Mouse (Mus musculus): ENCODE measurements around the gene Nanp. TPM values are rescaled to one million over a fixed set of nuclear protein-coding genes. Genes with fewer than 3 reads are reported as not detected.

The Nanp gene
- polyA plus RNA-seq, 1 experiment from 2014 or later: 38.3 TPM

DNA sequence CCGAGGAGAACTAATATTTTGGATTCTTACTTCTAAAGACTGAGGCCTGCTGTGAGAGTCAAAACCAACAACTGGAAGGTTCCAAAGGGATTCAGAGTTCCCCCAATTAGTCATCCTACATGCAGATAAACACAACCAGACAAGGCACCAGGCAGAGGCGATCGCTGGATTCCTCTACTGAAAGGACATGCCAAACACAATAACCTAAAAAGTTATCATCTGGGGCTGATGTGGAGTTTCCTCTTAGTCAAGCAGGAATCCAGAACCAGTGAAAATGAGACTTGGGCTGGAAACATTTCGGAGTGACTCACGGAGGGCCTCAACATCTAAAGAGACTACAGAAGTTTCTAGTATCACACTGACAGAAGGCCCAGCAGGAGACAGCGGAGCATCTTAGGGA lies 35.4 kb downstream of the Nanp start:
- DNase-seq (ENCODE audit: low spot score): no peak
- Histone ChIP-seq H3K9me3 (replicated peaks; ENCODE audit: control insufficient read depth, low read length) (no peaks in the 10 kb centered on the region), H3K36me3 (ENCODE audit: control insufficient read depth, insufficient read depth, low read length) (no peaks in the 10 kb centered on the region), H3K4me2 (ENCODE audit: low read length) (no peak overlapping the region), H3K4me1 (ENCODE audit: control insufficient read depth, insufficient read depth, low read length) (peaks cover 8% of the 10 kb centered on the region), H3K27me3 (replicated peaks; ENCODE audit: control insufficient read depth, insufficient read depth, low read length) (no peaks in the 10 kb centered on the region), H3K4me3 (ENCODE audit: low read depth, low read length) (no peak overlapping the region), H3K9ac (ENCODE audit: low read length) (no peak overlapping the region), H3K27ac (ENCODE audit: low read depth, low read length) (no peak overlapping the region)
- no peak for ATAC-seq
- WGBS: 85% methylated on average over 6 of the region's 6 CpGs

DNA sequence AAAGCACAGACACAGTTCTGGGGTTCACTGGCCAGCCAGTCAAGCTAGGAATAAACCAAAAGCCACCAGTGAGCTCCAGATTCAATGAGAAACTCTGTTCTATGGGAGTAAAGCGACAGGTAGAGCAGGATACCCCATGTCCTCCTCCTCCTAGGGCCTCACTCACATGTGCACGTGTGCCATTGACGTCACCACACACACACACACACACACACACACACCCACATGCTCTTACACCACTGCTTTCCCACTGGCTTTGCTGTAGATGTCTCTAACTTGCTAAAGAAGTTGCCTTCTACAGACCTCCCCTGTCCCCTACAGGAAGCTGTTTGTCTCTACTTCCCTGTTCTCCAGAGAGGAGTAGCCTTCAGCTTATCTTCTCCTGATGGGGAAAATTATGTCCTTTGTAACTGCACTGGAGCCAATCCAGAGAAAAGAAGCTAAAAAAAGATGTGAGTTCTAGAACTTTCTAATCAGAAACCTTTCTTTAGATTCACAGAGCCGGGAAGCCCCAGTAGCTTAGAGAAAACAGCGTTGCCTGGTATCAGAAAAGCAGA lies 37.5 kb downstream of the Nanp start:
- Histone ChIP-seq H3K36me3 (ENCODE audit: control insufficient read depth, insufficient read depth, low read length) (no peaks in the 10 kb centered on the region), H3K27ac (ENCODE audit: low read depth, low read length) (no peak overlapping the region), H3K4me2 (ENCODE audit: low read length) (no peak overlapping the region), H3K4me3 (ENCODE audit: low read depth, low read length) (no peak overlapping the region), H3K4me1 (ENCODE audit: control insufficient read depth, insufficient read depth, low read length) (no peaks in the 10 kb centered on the region; the same call in 1 of the 2 replicates), H3K9me3 (replicated peaks; ENCODE audit: control insufficient read depth, low read length) (no peaks in the 10 kb centered on the region), H3K27me3 (replicated peaks; ENCODE audit: control insufficient read depth, insufficient read depth, low read length) (no peaks in the 10 kb centered on the region), H3K9ac (ENCODE audit: low read length) (no peak overlapping the region)
- ATAC-seq (no peak), DNase-seq (ENCODE audit: low spot score) (no peak)
- WGBS: 90% methylated on average over 5 of the region's 5 CpGs

DNA sequence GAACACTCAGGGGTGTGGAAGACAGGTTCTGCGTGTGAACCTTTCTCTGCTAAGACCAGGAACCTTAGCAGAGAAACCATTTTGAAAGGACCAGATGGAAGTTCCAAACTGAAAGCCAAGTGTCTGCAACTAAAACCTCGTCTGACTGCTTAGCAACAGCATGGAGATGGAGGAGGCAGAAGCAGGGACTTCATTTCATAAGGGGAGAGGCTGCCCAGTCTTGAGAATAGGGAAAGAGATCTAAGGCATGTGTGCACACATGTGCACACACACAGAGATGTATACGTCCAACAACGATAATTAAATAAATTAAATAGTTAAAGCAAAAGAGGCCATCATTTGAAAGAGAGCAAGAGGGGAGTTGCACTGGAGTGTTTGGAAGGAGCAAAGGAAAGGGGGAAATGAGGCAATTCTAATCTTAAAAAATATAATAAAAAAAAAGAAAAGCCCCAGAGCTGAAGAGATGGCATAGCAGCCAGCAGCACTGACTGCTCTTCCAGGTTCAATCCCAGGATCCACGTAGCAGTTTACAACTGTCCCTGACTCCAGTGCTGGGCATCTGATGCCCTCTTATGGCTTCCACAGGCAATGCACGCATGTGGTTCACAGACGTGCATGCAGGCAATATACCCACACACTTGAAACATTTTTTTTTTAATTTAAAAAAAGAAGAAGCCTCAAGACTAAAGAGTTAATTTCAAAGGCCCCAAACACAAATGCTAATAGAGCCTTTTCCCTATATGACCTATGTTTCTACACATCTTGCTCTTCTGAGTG lies 38.6 kb downstream of the Nanp start:
- Histone ChIP-seq H3K4me1 (ENCODE audit: control insufficient read depth, insufficient read depth, low read length) (no peaks in the 10 kb centered on the region), H3K27ac (ENCODE audit: low read depth, low read length) (no peak overlapping the region), H3K27me3 (replicated peaks; ENCODE audit: control insufficient read depth, insufficient read depth, low read length) (no peaks in the 10 kb centered on the region), H3K9me3 (replicated peaks; ENCODE audit: control insufficient read depth, low read length) (no peaks in the 10 kb centered on the region), H3K4me2 (ENCODE audit: low read length) (no peak overlapping the region), H3K4me3 (ENCODE audit: low read depth, low read length) (no peak overlapping the region), H3K9ac (ENCODE audit: low read length) (no peak overlapping the region), H3K36me3 (ENCODE audit: control insufficient read depth, insufficient read depth, low read length) (no peaks in the 10 kb centered on the region)
- WGBS: 46% methylated on average over 7 of the region's 7 CpGs
- ATAC-seq (peak; percentile 79), DNase-seq (ENCODE audit: low spot score) (peak; percentile 75)

DNA sequence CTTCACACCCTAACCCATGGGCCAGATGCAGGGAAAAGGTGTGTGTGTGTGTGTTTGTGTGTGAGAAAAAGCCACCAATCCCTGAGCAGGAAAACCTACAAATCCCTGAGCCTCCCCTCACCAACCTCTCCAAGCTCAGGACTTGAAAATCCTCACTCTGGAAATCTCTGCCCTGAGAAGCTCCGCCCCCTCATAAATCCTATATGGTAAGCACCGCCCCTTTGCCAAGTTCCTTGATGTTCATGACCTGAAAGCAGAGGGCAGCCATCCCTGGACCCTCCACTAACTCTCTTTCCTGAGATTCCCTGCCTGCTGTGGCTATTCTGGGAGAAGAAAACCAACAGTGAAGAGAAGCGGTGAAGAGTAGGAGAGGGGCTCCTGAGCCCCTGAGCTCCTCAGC lies 40.2 kb downstream of the Nanp start:
- ATAC-seq (no peak), DNase-seq (ENCODE audit: low spot score) (no peak)
- H3K9ac ChIP-seq (ENCODE audit: low read length): no peak overlapping the region
- H3K4me1 ChIP-seq (ENCODE audit: control insufficient read depth, insufficient read depth, low read length): no peaks in the 10 kb centered on the region
- no peak overlapping the region for H3K4me3 ChIP-seq (ENCODE audit: low read depth, low read length)
- no peak overlapping the region for H3K27ac ChIP-seq (ENCODE audit: low read depth, low read length)
- no peak overlapping the region for H3K4me2 ChIP-seq (ENCODE audit: low read length)
- no peaks in the 10 kb centered on the region for H3K36me3 ChIP-seq (ENCODE audit: control insufficient read depth, insufficient read depth, low read length)
- H3K9me3 ChIP-seq (replicated peaks; ENCODE audit: control insufficient read depth, low read length): no peaks in the 10 kb centered on the region
- WGBS: 68% methylated on average over 3 of the region's 3 CpGs
- no peaks in the 10 kb centered on the region for H3K27me3 ChIP-seq (replicated peaks; ENCODE audit: control insufficient read depth, insufficient read depth, low read length)

DNA sequence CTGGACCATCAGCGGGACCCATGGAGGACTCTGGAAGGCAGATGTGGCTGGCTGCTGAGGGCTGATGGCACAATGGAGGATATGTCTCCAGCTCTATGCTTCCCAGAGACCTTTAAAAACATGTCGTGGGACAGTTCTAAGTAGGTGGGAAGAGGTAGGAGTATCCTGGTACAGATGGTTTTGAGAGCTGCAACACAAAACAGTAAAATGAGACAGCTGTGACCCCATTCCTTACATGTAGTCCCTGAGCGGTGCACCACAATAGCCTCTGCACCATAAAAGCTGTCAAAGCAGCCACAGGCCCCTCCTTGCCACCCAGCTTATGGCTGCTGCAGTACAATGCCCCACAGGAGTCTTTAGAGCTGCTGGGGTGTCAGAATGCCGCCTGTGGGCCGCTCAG lies 41.6 kb downstream of the Nanp start:
- no peak overlapping the region for H3K4me2 ChIP-seq (ENCODE audit: low read length)
- WGBS: 56% methylated on average over 5 of the region's 5 CpGs
- no peak overlapping the region for H3K9ac ChIP-seq (ENCODE audit: low read length)
- ATAC-seq (no peak), DNase-seq (ENCODE audit: low spot score) (no peak)
- no peaks in the 10 kb centered on the region for H3K27me3 ChIP-seq (replicated peaks; ENCODE audit: control insufficient read depth, insufficient read depth, low read length)
- H3K36me3 ChIP-seq (ENCODE audit: control insufficient read depth, insufficient read depth, low read length): no peaks in the 10 kb centered on the region
- no peak overlapping the region for H3K4me3 ChIP-seq (ENCODE audit: low read depth, low read length)
- H3K4me1 ChIP-seq (ENCODE audit: control insufficient read depth, insufficient read depth, low read length): no peaks in the 10 kb centered on the region
- no peaks in the 10 kb centered on the region for H3K9me3 ChIP-seq (replicated peaks; ENCODE audit: control insufficient read depth, low read length)
- H3K27ac ChIP-seq (ENCODE audit: low read depth, low read length): no peak overlapping the region

DNA sequence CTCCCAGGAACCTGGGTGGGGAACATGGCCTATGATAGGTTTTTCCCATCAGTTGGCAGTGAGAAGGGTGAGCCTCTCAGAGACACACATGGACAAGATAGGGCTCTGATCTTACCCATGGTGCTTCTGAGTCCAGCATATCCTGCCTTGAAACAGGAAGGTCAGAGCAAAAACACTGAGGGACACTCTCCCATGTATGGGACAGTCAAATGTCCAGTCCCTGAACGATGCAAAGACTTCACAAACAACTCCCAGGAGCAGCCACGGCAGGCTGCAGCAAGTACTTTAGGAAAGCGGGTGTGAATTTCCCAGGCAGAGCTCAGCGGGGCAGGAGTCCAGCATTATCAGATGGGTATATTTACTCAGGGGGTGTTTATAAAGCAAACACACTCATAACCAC lies 43.9 kb downstream of the Nanp start:
- no peaks in the 10 kb centered on the region for H3K36me3 ChIP-seq (ENCODE audit: control insufficient read depth, insufficient read depth, low read length)
- WGBS: 89% methylated on average over 4 of the region's 4 CpGs
- H3K4me2 ChIP-seq (ENCODE audit: low read length): no peak overlapping the region
- no peak for DNase-seq (ENCODE audit: low spot score)
- H3K9me3 ChIP-seq (replicated peaks; ENCODE audit: control insufficient read depth, low read length): no peaks in the 10 kb centered on the region
- no peaks in the 10 kb centered on the region for H3K4me1 ChIP-seq (ENCODE audit: control insufficient read depth, insufficient read depth, low read length)
- H3K9ac ChIP-seq (ENCODE audit: low read length): no peak overlapping the region
- no peak for ATAC-seq
- no peaks in the 10 kb centered on the region for H3K27me3 ChIP-seq (replicated peaks; ENCODE audit: control insufficient read depth, insufficient read depth, low read length)
- H3K4me3 ChIP-seq (ENCODE audit: low read depth, low read length): no peak overlapping the region
- no peak overlapping the region for H3K27ac ChIP-seq (ENCODE audit: low read depth, low read length)

DNA sequence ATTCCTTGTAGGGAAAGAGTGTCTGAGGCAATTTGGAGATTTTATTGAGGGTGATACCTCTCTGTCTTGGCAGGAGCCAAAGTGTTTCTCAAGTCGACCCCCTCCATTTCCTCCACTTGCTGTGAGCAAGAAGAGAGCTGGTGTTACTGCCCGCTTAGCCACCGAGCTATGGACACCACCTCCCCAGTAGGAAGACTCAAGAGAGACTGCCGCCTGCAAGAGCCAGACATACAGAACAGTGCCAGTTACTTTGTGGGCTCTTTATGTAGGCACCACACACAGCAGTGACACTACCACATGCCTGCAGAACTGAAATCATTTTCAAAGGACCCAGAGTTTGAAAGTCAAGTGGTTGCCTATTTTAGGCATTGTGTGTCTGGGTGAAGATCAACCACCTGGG lies 48.1 kb downstream of the Nanp start:
- no peak for DNase-seq (ENCODE audit: low spot score)
- no peaks in the 10 kb centered on the region for H3K4me1 ChIP-seq (ENCODE audit: control insufficient read depth, insufficient read depth, low read length)
- no peak overlapping the region for H3K4me2 ChIP-seq (ENCODE audit: low read length)
- no peaks in the 10 kb centered on the region for H3K9me3 ChIP-seq (replicated peaks; ENCODE audit: control insufficient read depth, low read length)
- no peaks in the 10 kb centered on the region for H3K36me3 ChIP-seq (ENCODE audit: control insufficient read depth, insufficient read depth, low read length)
- no peaks in the 10 kb centered on the region for H3K27me3 ChIP-seq (replicated peaks; ENCODE audit: control insufficient read depth, insufficient read depth, low read length)
- H3K4me3 ChIP-seq (ENCODE audit: low read depth, low read length): no peak overlapping the region
- WGBS: 85% methylated on average over 4 of the region's 4 CpGs
- no peak for ATAC-seq
- no peak overlapping the region for H3K9ac ChIP-seq (ENCODE audit: low read length)
- no peak overlapping the region for H3K27ac ChIP-seq (ENCODE audit: low read depth, low read length)

DNA sequence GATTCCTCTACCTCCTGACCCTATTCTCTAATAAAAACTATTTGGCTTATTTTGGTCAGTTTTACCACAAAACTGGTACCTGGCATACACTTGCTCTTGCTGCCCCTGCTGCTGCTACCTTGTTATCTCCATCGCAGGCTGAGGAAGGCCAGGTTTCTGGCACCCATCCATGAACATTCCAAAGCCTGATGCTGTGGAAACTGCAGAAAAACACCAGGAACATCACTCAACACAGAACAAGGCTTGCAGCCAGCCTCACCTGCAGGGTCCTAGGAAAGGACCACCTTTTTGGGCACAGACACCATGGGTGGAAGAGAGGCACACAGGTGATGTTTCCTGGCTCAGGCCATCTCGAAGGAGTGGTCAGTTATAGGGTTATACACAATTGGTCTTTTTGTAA lies 48.7 kb downstream of the Nanp start:
- Histone ChIP-seq H3K36me3 (ENCODE audit: control insufficient read depth, insufficient read depth, low read length) (no peaks in the 10 kb centered on the region), H3K9ac (ENCODE audit: low read length) (no peak overlapping the region), H3K4me3 (ENCODE audit: low read depth, low read length) (no peak overlapping the region), H3K27me3 (replicated peaks; ENCODE audit: control insufficient read depth, insufficient read depth, low read length) (no peaks in the 10 kb centered on the region), H3K4me1 (ENCODE audit: control insufficient read depth, insufficient read depth, low read length) (no peaks in the 10 kb centered on the region), H3K27ac (ENCODE audit: low read depth, low read length) (no peak overlapping the region), H3K9me3 (replicated peaks; ENCODE audit: control insufficient read depth, low read length) (no peaks in the 10 kb centered on the region), H3K4me2 (ENCODE audit: low read length) (no peak overlapping the region)
- 76% methylated on average over 2 of the region's 2 CpGs for WGBS
- no peak for ATAC-seq
- no peak for DNase-seq (ENCODE audit: low spot score)

DNA sequence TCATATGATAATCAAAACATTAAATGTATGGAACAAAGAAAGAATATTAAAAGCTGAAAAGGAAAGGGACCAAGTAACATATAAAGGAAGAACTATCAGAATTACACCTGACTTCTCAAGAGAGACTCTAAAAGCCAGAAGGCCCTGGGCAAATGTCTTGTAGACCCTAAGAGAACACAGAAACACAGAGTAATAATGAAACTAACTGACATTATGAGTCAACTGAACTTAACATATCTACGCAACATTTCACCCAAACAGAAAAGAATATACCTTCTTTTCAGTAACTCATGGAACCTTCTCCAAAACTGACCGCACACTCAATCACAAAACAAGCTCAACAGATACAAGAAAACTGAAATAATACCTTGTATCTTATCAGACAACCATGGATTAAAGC lies 53.8 kb downstream of the Nanp start:
- H3K27me3 ChIP-seq (replicated peaks; ENCODE audit: control insufficient read depth, insufficient read depth, low read length): no peaks in the 10 kb centered on the region
- ATAC-seq: no peak
- H3K4me1 ChIP-seq (ENCODE audit: control insufficient read depth, insufficient read depth, low read length): no peaks in the 10 kb centered on the region
- no peak overlapping the region for H3K4me2 ChIP-seq (ENCODE audit: low read length)
- no peak overlapping the region for H3K9ac ChIP-seq (ENCODE audit: low read length)
- H3K9me3 ChIP-seq (replicated peaks; ENCODE audit: control insufficient read depth, low read length): no peaks in the 10 kb centered on the region
- H3K4me3 ChIP-seq (ENCODE audit: low read depth, low read length): no peak overlapping the region
- H3K27ac ChIP-seq (ENCODE audit: low read depth, low read length): no peak overlapping the region
- no peaks in the 10 kb centered on the region for H3K36me3 ChIP-seq (ENCODE audit: control insufficient read depth, insufficient read depth, low read length)
- WGBS: 100% methylated on average over 2 of the region's 2 CpGs
- DNase-seq (ENCODE audit: low spot score): no peak
